Mouse (Mus musculus): ENCODE data around the gene Dennd1a. TPM values are rescaled to one million over a fixed set of nuclear protein-coding genes. Genes with fewer than 3 reads are reported as not detected.
A peak's percentile ranks its signal among the peaks of the same experiment; 100 is the strongest.

Dennd1a gene
- polyA plus RNA-seq, 1 experiment from 2014 or later, result 9.9 TPM

DNA sequence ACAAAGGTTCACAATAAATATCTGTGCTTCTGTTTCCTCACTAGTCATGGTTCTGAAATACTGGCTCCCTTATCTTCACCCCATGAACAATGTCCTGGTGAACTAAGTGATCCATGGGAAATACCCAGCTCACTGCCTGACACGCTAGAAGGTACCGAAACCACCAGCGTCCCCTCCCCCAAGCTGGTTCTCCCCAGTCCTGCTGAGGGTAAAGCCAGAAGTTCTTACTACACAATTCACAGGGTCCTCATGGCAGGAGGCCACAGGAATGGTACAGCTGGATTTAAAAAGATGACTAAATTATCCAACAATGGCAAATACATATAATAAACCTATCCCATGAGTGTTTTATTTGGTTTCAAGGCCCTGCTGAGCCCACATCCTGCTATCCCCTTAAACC, 378.9 kb downstream of the Dennd1a start:
- no peak for DNase-seq (ENCODE audit: low spot score)

DNA sequence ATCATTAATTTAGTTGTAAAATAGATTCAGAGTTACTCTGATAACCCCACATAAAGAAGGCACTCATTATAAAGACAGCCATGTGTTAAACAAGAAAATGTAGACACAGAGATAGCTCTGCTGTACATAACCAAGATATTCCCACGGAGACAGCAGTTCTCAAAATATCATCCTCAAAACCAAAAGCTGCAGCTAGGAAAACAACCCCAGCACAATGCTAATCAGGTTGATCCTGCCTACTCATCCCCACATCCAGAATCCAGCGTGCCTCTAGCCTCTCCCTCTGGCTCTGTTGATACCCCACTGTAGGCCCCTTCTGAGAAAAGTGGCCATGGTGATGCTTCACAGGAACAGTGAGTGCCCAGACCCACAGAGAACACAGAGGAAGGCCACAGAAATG, 380.9 kb downstream of the Dennd1a start:
- DNase-seq (ENCODE audit: low spot score), result no peak

DNA sequence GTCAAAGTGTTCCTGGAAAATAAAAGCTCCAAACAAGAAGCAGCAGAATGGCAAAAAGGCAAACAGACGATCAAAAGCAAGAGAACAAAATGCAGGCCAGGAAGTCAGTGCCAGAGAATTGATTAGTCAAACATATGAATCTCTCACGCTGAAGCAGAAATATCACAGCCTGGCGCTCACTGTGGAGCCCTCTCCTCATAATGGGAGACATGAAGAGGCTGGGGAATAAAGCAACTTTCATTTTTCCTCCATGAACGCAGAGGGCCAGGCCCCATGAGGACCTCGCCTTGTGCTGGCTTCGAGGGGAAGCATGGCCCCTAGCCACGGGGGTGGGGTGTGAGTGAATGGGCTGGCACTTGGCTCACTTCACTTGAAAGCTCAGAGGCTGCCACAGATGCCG, 383.9 kb downstream of the Dennd1a start:
- DNase-seq (ENCODE audit: low spot score), result no peak

GRCm38 (mm10) chr2:37883214-37883613, 404.0 kb downstream of the Dennd1a start:
- DNase-seq (ENCODE audit: low spot score), result no peak

DNA sequence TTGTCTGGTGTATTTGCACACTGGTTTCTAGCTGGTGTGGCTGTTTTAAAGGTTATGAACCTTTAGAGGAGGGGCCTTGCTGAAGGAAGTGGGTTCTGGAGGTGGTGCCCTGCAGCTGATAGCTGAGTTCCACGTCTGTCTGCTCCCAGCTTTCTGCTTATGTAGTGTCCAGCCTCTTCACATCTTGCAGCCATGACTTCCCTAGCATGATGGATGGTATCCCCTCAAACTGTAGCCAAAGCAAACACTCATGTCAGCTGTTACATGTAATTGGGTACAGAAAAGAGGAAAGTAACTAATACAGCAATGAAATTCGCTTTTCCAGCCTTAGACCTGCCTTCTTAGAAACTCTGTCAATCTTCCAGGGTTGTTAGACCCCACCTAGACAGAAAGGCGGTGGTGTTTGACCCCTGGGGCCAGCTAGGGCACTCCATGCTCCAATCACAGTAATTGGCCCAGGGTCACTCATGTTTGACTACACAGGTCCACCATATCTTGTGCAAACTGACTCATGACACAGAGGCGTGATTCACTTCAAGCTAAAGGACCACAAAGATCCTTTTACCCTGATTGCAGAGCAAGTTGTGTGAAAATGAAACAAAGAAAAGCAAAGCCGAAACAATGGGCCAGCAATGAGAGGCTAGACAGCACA, 405.8 kb downstream of the Dennd1a start:
- no peak for DNase-seq (ENCODE audit: low spot score)

- DNase-seq (ENCODE audit: low spot score), result no peak
Observed at GRCm38 (mm10) chr2:37879697-37880096, 407.5 kb downstream of the Dennd1a start.

DNA sequence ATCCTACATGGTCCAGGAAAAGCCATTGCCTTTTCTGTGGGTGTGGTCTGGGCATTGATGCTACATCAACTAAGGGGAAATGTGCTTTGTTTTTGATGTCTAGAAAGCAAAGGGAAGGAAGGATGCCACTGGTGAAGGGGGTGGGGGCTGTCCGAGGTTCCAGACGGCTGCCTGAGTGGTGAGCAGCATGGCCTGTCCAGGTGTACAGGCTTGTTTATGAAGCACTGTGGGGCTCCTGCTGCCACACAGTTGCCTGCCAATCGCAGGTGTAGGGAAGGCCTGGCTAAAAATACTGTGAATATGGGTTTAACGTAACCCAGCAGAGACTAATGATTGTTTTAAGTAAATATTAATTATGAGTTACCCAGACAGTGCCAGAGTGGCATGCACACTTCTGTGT, 414.4 kb downstream of the Dennd1a start:
- DNase-seq (ENCODE audit: low spot score), result no peak

GRCm38 (mm10) chr2:37869628-37870027, 417.6 kb downstream of the Dennd1a start:
- no peak for DNase-seq (ENCODE audit: low spot score)

DNA sequence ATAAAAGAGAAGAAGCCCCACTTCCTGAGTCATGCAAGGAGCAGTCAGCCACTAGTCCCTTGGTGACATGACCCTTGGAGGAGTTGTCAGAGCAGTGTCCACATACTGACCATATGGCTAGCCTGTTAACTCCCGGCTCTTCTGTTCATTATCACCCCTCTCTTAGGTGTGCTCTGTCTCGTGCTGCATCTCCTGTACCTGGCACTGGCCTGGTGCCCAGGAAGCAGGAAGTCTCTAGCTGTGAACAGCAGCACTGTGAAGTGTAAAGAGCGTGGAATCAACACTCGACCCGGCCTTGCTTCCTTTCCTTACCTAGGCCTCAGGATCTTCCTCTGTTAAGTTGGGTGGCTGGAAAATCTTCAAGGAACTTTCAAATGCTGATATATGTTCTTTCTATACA, 419.8 kb downstream of the Dennd1a start:
- DNase-seq (ENCODE audit: low spot score), result no peak

GRCm38 (mm10) chr2:37857472-37857871, 429.7 kb downstream of the Dennd1a start:
- no peak for DNase-seq (ENCODE audit: low spot score)

DNA sequence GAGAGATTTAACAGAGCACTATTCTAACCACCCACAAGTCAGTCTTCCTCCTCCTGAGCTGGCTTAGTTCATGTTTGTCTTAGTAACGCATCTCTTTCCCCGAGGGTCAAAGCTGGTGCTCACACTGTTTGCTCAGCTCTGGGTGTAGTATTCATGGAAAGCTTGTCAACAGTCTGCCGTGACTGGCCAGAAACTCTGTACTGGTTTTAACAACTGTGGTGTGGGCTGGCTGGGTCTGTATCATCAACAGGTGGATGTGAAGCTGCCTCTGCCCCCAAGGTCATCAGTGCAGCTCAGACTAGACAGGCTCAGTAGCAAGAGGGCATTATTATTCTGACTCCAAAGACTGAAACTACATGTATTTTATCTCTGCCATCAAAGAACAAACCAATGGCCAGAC, 430.2 kb downstream of the Dennd1a start:
- no peak for DNase-seq (ENCODE audit: low spot score)

DNA sequence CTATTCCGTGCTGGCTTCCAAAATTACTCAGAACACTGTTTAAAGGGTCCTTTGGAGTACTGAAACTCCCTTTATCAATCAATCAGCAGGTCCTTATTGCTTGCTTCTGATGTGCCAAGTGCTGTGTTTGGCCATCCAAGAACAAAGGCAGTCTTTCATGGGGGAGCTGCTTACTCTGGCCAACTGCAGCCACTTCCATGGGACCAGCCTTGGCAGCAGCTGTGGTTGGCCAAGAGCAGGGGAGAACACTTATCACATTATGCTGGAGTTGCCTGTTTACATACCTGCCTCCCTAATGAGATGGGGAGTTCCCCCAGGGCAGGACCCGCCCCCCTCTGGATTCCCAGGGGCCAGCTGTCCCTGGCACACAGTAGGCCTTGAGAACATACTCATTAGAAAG, 432.0 kb downstream of the Dennd1a start:
- no peak for DNase-seq (ENCODE audit: low spot score)

GRCm38 (mm10) chr2:37853878-37854435, 433.2 kb downstream of the Dennd1a start:
- no peak for DNase-seq (ENCODE audit: low spot score)

GRCm38 (mm10) chr2:37850626-37851025, 436.6 kb downstream of the Dennd1a start:
- DNase-seq (ENCODE audit: low spot score), result no peak

GRCm38 (mm10) chr2:37849357-37849756, 437.8 kb downstream of the Dennd1a start:
- peak; percentile 21 for DNase-seq (ENCODE audit: low spot score)

GRCm38 (mm10) chr2:37842719-37843118, 444.5 kb downstream of the Dennd1a start:
- no peak for DNase-seq (ENCODE audit: low spot score)

- DNase-seq (ENCODE audit: low spot score), result no peak
Observed at GRCm38 (mm10) chr2:37842151-37842569, 445.0 kb downstream of the Dennd1a start.

GRCm38 (mm10) chr2:37839922-37840321, 447.3 kb downstream of the Dennd1a start:
- no peak for DNase-seq (ENCODE audit: low spot score)

- no peak for DNase-seq (ENCODE audit: low spot score)
Observed at GRCm38 (mm10) chr2:37838202-37838984, 448.8 kb downstream of the Dennd1a start.

DNA sequence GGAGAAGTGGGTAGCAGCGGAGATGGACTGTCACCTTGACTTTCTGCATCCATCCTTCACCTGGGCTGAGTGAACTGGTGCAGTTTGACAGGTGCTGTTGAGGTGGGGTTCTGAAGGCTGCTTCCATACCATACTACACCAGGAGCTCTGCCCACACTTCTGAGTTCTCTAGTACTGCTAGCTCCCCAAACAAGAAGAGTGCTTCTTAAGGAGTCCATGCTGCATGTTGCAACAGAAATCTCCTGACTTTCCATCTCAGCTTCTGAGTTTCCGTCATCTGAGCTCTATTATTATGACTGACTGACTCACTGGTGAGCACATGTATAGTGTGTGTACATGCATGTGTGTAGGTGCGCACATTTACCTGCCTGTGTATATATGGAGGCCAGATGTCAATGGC, 449.6 kb downstream of the Dennd1a start:
- no peak for DNase-seq (ENCODE audit: low spot score)

GRCm38 (mm10) chr2:37836926-37837325, 450.3 kb downstream of the Dennd1a start:
- DNase-seq (ENCODE audit: low spot score), result no peak

- no peak for DNase-seq (ENCODE audit: low spot score)
Observed at GRCm38 (mm10) chr2:37832253-37832652, 454.9 kb downstream of the Dennd1a start.
